Mouse (Mus musculus) midbrain, embryonic 11.5 days (tissue): Measurements from ENCODE around the gene Tmprss12. TPM values are rescaled to one million over a fixed set of nuclear protein-coding genes. Genes with fewer than 3 reads are reported as not detected.
"Not testable (repeated sequence)": the region's sequence is repeated elsewhere in the genome, so short reads cannot be mapped to it uniquely, and the experiment has no call there.

ENCODE experiments used
- ATAC-seq: fragments of 200-750 bp; cut with Nextera tagmentation; 2 replicates; pipeline ENCODE4 v1.8.0; 2017; ENCODE audit warnings: moderate TSS enrichment, moderate library complexity; ENCODE audit not compliant: low FRiP score
- DNase-seq: peaks from one replicate; pipeline ENCODE4 v3.0.0; 2015; ENCODE audit warnings: low spot score; ENCODE audit errors: missing footprints
- H3K27ac ChIP-seq: fragments of 300-500 bp; sonication (generic); 2 replicates; pipeline ENCODE4 v1.5.1; 2014; ENCODE audit warnings: low read depth, low read length
- H3K27me3 ChIP-seq: fragments of 300-500 bp; sonication (generic); 2 replicates; pipeline ENCODE4 v1.6.1; 2014; ENCODE audit warnings: mild to moderate bottlenecking, low read length, moderate library complexity, mixed read lengths; ENCODE audit not compliant: control insufficient read depth, insufficient read depth
- H3K36me3 ChIP-seq: fragments of 300-500 bp; sonication (generic); 2 replicates; pipeline ENCODE4 v1.6.1; 2014; ENCODE audit warnings: mild to moderate bottlenecking, low read length, moderate library complexity, mixed read lengths; ENCODE audit not compliant: control insufficient read depth, insufficient read depth
- H3K4me1 ChIP-seq: fragments of 300-500 bp; sonication (generic); 2 replicates; pipeline ENCODE4 v1.6.1; 2014; ENCODE audit warnings: low read length; ENCODE audit not compliant: control insufficient read depth, insufficient read depth
- H3K4me2 ChIP-seq: fragments of 300-500 bp; sonication (generic); 2 replicates; pipeline ENCODE4 v1.6.1; 2014; ENCODE audit warnings: mild to moderate bottlenecking, moderate library complexity
- H3K4me3 ChIP-seq: fragments of 300-500 bp; sonication (generic); 2 replicates; pipeline ENCODE4 v1.5.1; 2014; ENCODE audit warnings: low read depth, low read length
- H3K9ac ChIP-seq: fragments of 300-500 bp; sonication (generic); 2 replicates; pipeline ENCODE4 v1.6.1; 2014; ENCODE audit warnings: low read length
- H3K9me3 ChIP-seq: fragments of 300-500 bp; sonication (generic); 2 replicates; pipeline ENCODE4 v1.6.1; 2016; ENCODE audit warnings: low read length; ENCODE audit not compliant: control insufficient read depth
- WGBS: fragments of 180-500 bp; shearing (Covaris S2); extraction: QIAGEN DNeasy Blood & Tissue Kit; methylation state at CpG from one replicate; pipeline ENCODE4 v1.1.7; 2014; 5-methylcytosine and 5-hydroxymethylcytosine counted together
- polyA plus RNA-seq: library from polyadenylated mRNA; unstranded; fragments of >200 nt; fragmentation: Nextera tagmentation; extraction: Ambion mirVana; gene quantifications from 2 replicates; pipeline ENCODE4 v1.2.1, GENCODE M21; 2014

Tmprss12 gene
- polyA plus RNA-seq, 1 experiment from 2014 or later: 0.10 TPM

GRCm38 (mm10) chr15:100312346-100312745 is 31.7 kb downstream of the Tmprss12 start:
- peaks cover 2% of the 10 kb centered on the region; the same call in 1 of the 2 replicates for H3K36me3 ChIP-seq
- no peak overlapping the region for H3K27ac ChIP-seq
- H3K4me1 ChIP-seq: no peaks in the 10 kb centered on the region
- no peak overlapping the region for H3K4me2 ChIP-seq
- no peak overlapping the region for H3K9ac ChIP-seq
- no peaks in the 10 kb centered on the region for H3K27me3 ChIP-seq
- ATAC-seq (no peak), DNase-seq (no peak)
- H3K4me3 ChIP-seq: no peak overlapping the region
- WGBS: 97% methylated on average over 2 of the region's 2 CpGs
- H3K9me3 ChIP-seq: no peaks in the 10 kb centered on the region

GRCm38 (mm10) chr15:100314448-100315145 is 34.0 kb downstream of the Tmprss12 start:
- no peak for ATAC-seq
- Histone ChIP-seq H3K27ac (no peak overlapping the region), H3K4me2 (no peak overlapping the region), H3K4me3 (no peak overlapping the region), H3K27me3 (no peaks in the 10 kb centered on the region), H3K9ac (no peak overlapping the region), H3K9me3 (no peaks in the 10 kb centered on the region), H3K36me3 (peaks cover 2% of the 10 kb centered on the region; the same call in 1 of the 2 replicates), H3K4me1 (no peaks in the 10 kb centered on the region)
- 91% methylated on average over 5 of the region's 5 CpGs for WGBS
- no peak for DNase-seq

- not testable (repeated sequence) for H3K36me3 ChIP-seq, DNase-seq
Observed at GRCm38 (mm10) chr15:100318014-100318671, 37.5 kb downstream of the Tmprss12 start.

GRCm38 (mm10) chr15:100319884-100320283 is 39.2 kb downstream of the Tmprss12 start:
- Histone ChIP-seq H3K27me3 (no peaks in the 10 kb centered on the region), H3K27ac (no peak overlapping the region), H3K9me3 (no peaks in the 10 kb centered on the region), H3K4me1 (no peaks in the 10 kb centered on the region), H3K4me2 (no peak overlapping the region), H3K9ac (no peak overlapping the region), H3K4me3 (no peak overlapping the region), H3K36me3 (no peaks in the 10 kb centered on the region)
- DNase-seq (no peak), ATAC-seq (no peak)
- WGBS: 85% methylated on average over 1 of the region's 1 CpGs

More at GRCm38 (mm10) chr15:100318014-100318671, 37.5 kb downstream of the Tmprss12 start:
- WGBS: 68% methylated on average over 4 of the region's 4 CpGs
- not testable (repeated sequence) for H3K9me3 ChIP-seq, H3K4me3 ChIP-seq, H3K27me3 ChIP-seq, H3K9ac ChIP-seq, ATAC-seq, H3K4me1 ChIP-seq, H3K4me2 ChIP-seq, H3K27ac ChIP-seq

DNA sequence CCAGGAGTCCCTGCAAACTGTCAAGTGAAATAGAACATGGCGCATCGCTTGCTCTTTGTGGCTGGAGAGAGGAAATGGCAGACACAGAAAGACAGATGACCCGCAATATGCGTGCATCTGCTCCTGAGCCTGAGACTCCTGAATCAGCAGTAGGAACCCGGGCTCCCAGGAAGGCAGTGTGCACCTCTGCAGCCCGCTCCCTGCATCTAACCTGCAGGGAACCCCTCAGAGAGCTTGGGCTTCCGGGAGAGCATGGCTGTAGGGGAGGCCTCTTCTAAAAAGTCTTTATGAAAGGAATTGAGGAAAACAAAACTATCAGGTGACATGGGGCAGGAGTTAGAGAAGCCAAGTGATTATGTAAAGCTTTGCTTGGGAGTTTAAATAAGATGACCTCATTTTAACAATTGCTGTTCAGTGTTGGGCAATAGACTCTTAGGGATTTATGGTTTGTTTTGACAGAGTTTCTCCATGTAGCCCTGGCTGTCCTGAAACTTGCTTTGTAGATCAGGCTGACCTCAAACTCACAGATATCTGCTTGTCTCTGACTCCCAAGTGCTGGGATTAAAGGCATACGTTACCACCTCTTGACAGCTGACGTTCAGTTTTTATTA is 39.8 kb downstream of the Tmprss12 start:
- no peaks in the 10 kb centered on the region for H3K27me3 ChIP-seq

DNA sequence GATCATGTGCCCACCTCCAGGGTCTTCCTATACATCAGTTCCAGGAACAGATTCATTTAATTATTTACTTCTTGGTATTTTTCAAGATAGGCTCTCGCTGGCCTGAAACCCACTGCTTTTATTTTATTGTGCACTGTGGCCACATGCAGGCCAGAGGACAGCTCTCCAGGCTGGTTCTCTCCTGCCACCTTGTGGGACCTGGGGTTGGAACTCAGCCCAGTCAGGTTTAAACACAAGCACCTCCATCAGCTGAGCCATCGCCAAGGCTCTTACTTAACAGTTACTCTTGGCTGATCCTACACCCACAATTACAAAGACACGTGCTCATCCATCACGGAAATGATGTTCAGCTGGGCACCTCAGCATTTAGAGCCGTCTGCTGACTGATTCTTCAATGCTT is 40.5 kb downstream of the Tmprss12 start:
- DNase-seq (no peak), ATAC-seq (no peak)
- Histone ChIP-seq H3K4me2 (no peak overlapping the region), H3K27me3 (no peaks in the 10 kb centered on the region), H3K27ac (no peak overlapping the region), H3K9me3 (no peaks in the 10 kb centered on the region), H3K4me3 (no peak overlapping the region), H3K36me3 (no peaks in the 10 kb centered on the region), H3K4me1 (no peaks in the 10 kb centered on the region), H3K9ac (no peak overlapping the region)
- 66% methylated on average over 5 of the region's 5 CpGs for WGBS

More for the DNA sequence above, 39.8 kb downstream of the Tmprss12 start:
- H3K4me3 ChIP-seq: no peak overlapping the region
- H3K9me3 ChIP-seq: no peaks in the 10 kb centered on the region
- H3K27ac ChIP-seq: no peak overlapping the region
- H3K4me2 ChIP-seq: no peak overlapping the region
- H3K9ac ChIP-seq: no peak overlapping the region
- no peaks in the 10 kb centered on the region for H3K36me3 ChIP-seq
- no peak for DNase-seq
- no peaks in the 10 kb centered on the region for H3K4me1 ChIP-seq
- WGBS: 83% methylated on average over 9 of the region's 9 CpGs
- ATAC-seq: no peak

- H3K4me2 ChIP-seq: no peak overlapping the region
- no peaks in the 10 kb centered on the region for H3K4me1 ChIP-seq
- no peak overlapping the region for H3K27ac ChIP-seq
- H3K27me3 ChIP-seq: no peaks in the 10 kb centered on the region
- H3K36me3 ChIP-seq: no peaks in the 10 kb centered on the region
- DNase-seq (no peak), ATAC-seq (no peak)
- H3K9me3 ChIP-seq: no peaks in the 10 kb centered on the region
- no peak overlapping the region for H3K4me3 ChIP-seq
- no peak overlapping the region for H3K9ac ChIP-seq
- 79% methylated on average over 12 of the region's 12 CpGs for WGBS
Observed at GRCm38 (mm10) chr15:100324021-100324591, 43.5 kb downstream of the Tmprss12 start.

- WGBS: 96% methylated on average over 3 of the region's 3 CpGs
- no peaks in the 10 kb centered on the region for H3K4me1 ChIP-seq
- H3K36me3 ChIP-seq: no peaks in the 10 kb centered on the region
- no peak overlapping the region for H3K27ac ChIP-seq
- ATAC-seq (no peak), DNase-seq (no peak)
- H3K27me3 ChIP-seq: no peaks in the 10 kb centered on the region
- H3K9me3 ChIP-seq: no peaks in the 10 kb centered on the region
- H3K4me3 ChIP-seq: no peak overlapping the region
- no peak overlapping the region for H3K4me2 ChIP-seq
- H3K9ac ChIP-seq: no peak overlapping the region
Observed at GRCm38 (mm10) chr15:100325235-100325634, 44.6 kb downstream of the Tmprss12 start.

DNA sequence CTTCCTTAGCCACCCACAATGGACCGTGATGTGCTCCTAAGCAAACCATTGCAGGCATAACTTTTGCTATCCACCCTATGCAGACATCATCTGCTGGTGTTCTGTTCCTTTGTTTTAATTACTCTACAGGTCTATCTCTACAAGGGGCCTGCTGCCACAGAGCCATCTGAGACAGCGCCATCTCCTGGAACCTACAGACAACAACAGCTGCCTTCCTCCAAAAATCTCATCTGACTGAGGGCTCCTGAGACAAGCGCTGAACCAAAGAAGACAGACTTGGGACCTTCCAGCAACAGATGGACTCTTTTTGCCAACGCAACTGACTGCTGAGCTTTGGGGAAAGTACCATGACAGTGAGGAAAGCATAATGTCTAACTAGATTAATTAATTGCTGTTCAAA is 47.5 kb downstream of the Tmprss12 start:
- not testable (repeated sequence) for H3K9me3 ChIP-seq, H3K4me2 ChIP-seq, H3K9ac ChIP-seq, H3K27ac ChIP-seq, H3K36me3 ChIP-seq, ATAC-seq, H3K4me1 ChIP-seq, H3K27me3 ChIP-seq, H3K4me3 ChIP-seq, DNase-seq
- WGBS: 69% methylated on average over 3 of the region's 4 CpGs
